Mouse (Mus musculus) CH12.LX (cell line): ENCODE measurements around the gene Gm20481. TPM values are rescaled to one million over a fixed set of nuclear protein-coding genes. Genes with fewer than 3 reads are reported as not detected.
"Not testable (repeated sequence)": the region's sequence is repeated elsewhere in the genome, so short reads cannot be mapped to it uniquely, and the experiment has no call there.

Source experiments
- DNase-seq: peaks from one replicate; pipeline ENCODE4 v3.0.0-alpha.2; 2013; ENCODE audit errors: extremely low read depth
- H3K27ac ChIP-seq: 2 replicates; pipeline ENCODE4 v1.5.1; 2012; ENCODE audit warnings: low read depth, mild to moderate bottlenecking, control low read depth, moderate library complexity; ENCODE audit not compliant: insufficient read depth
- H3K27me3 ChIP-seq: replicated peaks from 2 replicates; pipeline ENCODE3; 2012; ENCODE audit warnings: inconsistent platforms
- H3K36me3 ChIP-seq, 2 experiments: replicated peaks in 1 of 2; 2 replicates each; pipeline versions ENCODE3 to v1.6.1; 2012; ENCODE audit warnings: inconsistent platforms in 1 of 2, low read length in 1 of 2, mild to moderate bottlenecking in 1 of 2, mixed read lengths in 1 of 2, moderate library complexity in 1 of 2; ENCODE audit not compliant: control insufficient read depth in 1 of 2, insufficient read depth in 1 of 2
- H3K4me1 ChIP-seq, 2 experiments: 2 replicates each; pipeline ENCODE4 v1.6.1; 2012; ENCODE audit warnings: inconsistent platforms in 1 of 2, moderate library complexity in 1 of 2; ENCODE audit not compliant: insufficient read depth in 2 of 2, control insufficient read depth in 1 of 2
- H3K4me2 ChIP-seq: 2 replicates; pipeline ENCODE4 v1.6.1; 2012; ENCODE audit warnings: low read depth, mild to moderate bottlenecking, control low read depth; ENCODE audit not compliant: poor library complexity, insufficient read depth, severe bottlenecking
- H3K4me3 ChIP-seq, 3 experiments: fragments of 150-350 bp in 1 of 3; sonication (generic) in 1 of 3; replicated peaks in 1 of 3; 2 replicates each; pipeline versions ENCODE3 to v1.5.1; 2011 to 2012; ENCODE audit warnings: low read depth in 2 of 3, low read length in 2 of 3, mild to moderate bottlenecking in 2 of 3, moderate library complexity in 2 of 3, control low read depth in 1 of 3, improper control_type of control experiment in 1 of 3, inconsistent platforms in 1 of 3, mixed read lengths in 1 of 3; ENCODE audit not compliant: poor library complexity in 1 of 3
- H3K79me2 ChIP-seq: replicated peaks from 2 replicates; pipeline ENCODE4 v1.6.1; 2012; ENCODE audit warnings: mild to moderate bottlenecking, moderate library complexity; ENCODE audit not compliant: control insufficient read depth, poor library complexity, insufficient read depth, severe bottlenecking; ENCODE audit errors: extremely low read depth
- H3K9ac ChIP-seq: 2 replicates; pipeline ENCODE4 v1.6.1; 2012; ENCODE audit warnings: low read depth, mild to moderate bottlenecking, control low read depth, moderate library complexity; ENCODE audit not compliant: insufficient read depth
- H3K9me3 ChIP-seq: replicated peaks from 2 replicates; pipeline ENCODE3; 2012; ENCODE audit warnings: low read length, inconsistent platforms, mixed read lengths
- BHLHE40 ChIP-seq: IDR thresholded peaks from 2 replicates; pipeline ENCODE4 v1.6.1; 2011; ENCODE audit warnings: mild to moderate bottlenecking, low read depth, low read length, improper control_type of control experiment
- CHD2 ChIP-seq: IDR thresholded peaks from 2 replicates; pipeline ENCODE4 v1.6.1; 2011; ENCODE audit warnings: low read length, improper control_type of control experiment
- CTCF ChIP-seq, 2 experiments: IDR thresholded peaks in 1 of 2; conservative IDR thresholded peaks in 1 of 2; 2 replicates each; pipeline ENCODE4 v1.5.1; 2011 to 2012; ENCODE audit warnings: low read depth in 2 of 2, low read length in 2 of 2, improper control_type of control experiment in 1 of 2, inconsistent platforms in 1 of 2, mild to moderate bottlenecking in 1 of 2, moderate library complexity in 1 of 2
- E2F4 ChIP-seq: IDR thresholded peaks from 2 replicates; pipeline ENCODE4 v1.6.1; 2011; ENCODE audit warnings: low read depth, low read length, improper control_type of control experiment; ENCODE audit not compliant: insufficient replicate concordance
- ELF1 ChIP-seq: IDR thresholded peaks from 2 replicates; pipeline ENCODE4 v1.6.1; 2014; ENCODE audit warnings: low read depth, mild to moderate bottlenecking, inconsistent platforms, low read length, improper control_type of control experiment
- GABPA ChIP-seq: IDR thresholded peaks from 2 replicates; pipeline ENCODE4 v1.6.1; 2012; ENCODE audit warnings: low read depth, low read length, improper control_type of control experiment, inconsistent platforms; ENCODE audit not compliant: insufficient replicate concordance
- HCFC1 ChIP-seq: IDR thresholded peaks from 2 replicates; pipeline ENCODE4 v1.6.1; 2012; ENCODE audit warnings: low read depth, mild to moderate bottlenecking, inconsistent platforms, low read length, improper control_type of control experiment
- JUND ChIP-seq: conservative IDR thresholded peaks from 2 replicates; pipeline ENCODE4 v1.6.1; 2011; ENCODE audit warnings: low read depth, low read length, improper control_type of control experiment
- KAT2A ChIP-seq: IDR thresholded peaks from 2 replicates; pipeline ENCODE4 v1.6.1; 2012; ENCODE audit warnings: low read length, improper control_type of control experiment, inconsistent platforms; ENCODE audit not compliant: insufficient replicate concordance
- MAX ChIP-seq: IDR thresholded peaks from 2 replicates; pipeline ENCODE4 v1.6.1; 2011; ENCODE audit warnings: low read length, improper control_type of control experiment
- MAZ ChIP-seq: IDR thresholded peaks from 2 replicates; pipeline ENCODE4 v1.6.1; 2012; ENCODE audit warnings: low read depth, mild to moderate bottlenecking, inconsistent platforms, low read length, improper control_type of control experiment, moderate library complexity
- NELFE ChIP-seq: IDR thresholded peaks from 2 replicates; pipeline ENCODE4 v1.6.1; 2011; ENCODE audit warnings: low read depth, low read length, improper control_type of control experiment
- NRF1 ChIP-seq: IDR thresholded peaks from 2 replicates; pipeline ENCODE4 v1.6.1; 2014; ENCODE audit warnings: low read depth, mild to moderate bottlenecking, inconsistent platforms, low read length, improper control_type of control experiment, moderate library complexity
- PAX5 ChIP-seq: IDR thresholded peaks from 2 replicates; pipeline ENCODE4 v1.6.1; 2012; ENCODE audit warnings: low read length, inconsistent platforms, mixed read lengths
- POLR2A ChIP-seq: IDR thresholded peaks from 2 replicates; pipeline ENCODE4 v1.6.1; 2011; ENCODE audit warnings: low read depth, mild to moderate bottlenecking, improper control_type of control experiment, low read length
- POLR2AphosphoS2 ChIP-seq: IDR thresholded peaks from 2 replicates; pipeline ENCODE4 v1.6.1; 2011; ENCODE audit warnings: low read depth, low read length, improper control_type of control experiment
- RCOR1 ChIP-seq: conservative IDR thresholded peaks from 2 replicates; pipeline ENCODE4 v1.6.1; 2012; ENCODE audit warnings: low read depth, mild to moderate bottlenecking, inconsistent platforms, low read length, improper control_type of control experiment
- SIN3A ChIP-seq: IDR thresholded peaks from 2 replicates; pipeline ENCODE4 v1.6.1; 2012; ENCODE audit warnings: low read length, improper control_type of control experiment, inconsistent platforms
- SMC3 ChIP-seq: IDR thresholded peaks from 2 replicates; pipeline ENCODE4 v1.6.1; 2011; ENCODE audit warnings: low read depth, low read length, improper control_type of control experiment
- TCF12 ChIP-seq: IDR thresholded peaks from 2 replicates; pipeline ENCODE4 v1.6.1; 2014; ENCODE audit warnings: low read depth, mild to moderate bottlenecking, inconsistent platforms, low read length, improper control_type of control experiment
- UBTF ChIP-seq: IDR thresholded peaks from 2 replicates; pipeline ENCODE4 v1.6.1; 2012; ENCODE audit warnings: low read depth, mild to moderate bottlenecking, inconsistent platforms, low read length, improper control_type of control experiment, moderate library complexity
- USF1 ChIP-seq: IDR thresholded peaks from 2 replicates; pipeline ENCODE4 v1.6.1; 2014; ENCODE audit warnings: low read depth, mild to moderate bottlenecking, inconsistent platforms, low read length, improper control_type of control experiment
- ZC3H11A ChIP-seq: IDR thresholded peaks from 2 replicates; pipeline ENCODE4 v1.6.1; 2012; ENCODE audit warnings: low read depth, mild to moderate bottlenecking, inconsistent platforms, low read length, improper control_type of control experiment
- ZKSCAN1 ChIP-seq: IDR thresholded peaks from 2 replicates; pipeline ENCODE4 v1.6.1; 2012; ENCODE audit warnings: low read depth, inconsistent platforms, low read length, improper control_type of control experiment, borderline replicate concordance
- ZMIZ1 ChIP-seq: IDR thresholded peaks from 2 replicates; pipeline ENCODE4 v1.6.1; 2012; ENCODE audit warnings: low read depth, mild to moderate bottlenecking, inconsistent platforms, low read length, improper control_type of control experiment
- dilution Hi-C: fragments of 300-500 bp; cut with MboI; formaldehyde crosslinking; loops from 2 replicates; pipeline ENCODE4 v1.14.3; 2020; ENCODE audit warnings: low sequenced_read_pairs; ENCODE audit not compliant: extremely low pct_unique_long_range_greater_than_20kb, extremely low pct_ligation_motif_present
- in situ Hi-C: fragments of 300-500 bp; cut with MboI; formaldehyde crosslinking; loops from 3 replicates; pipeline ENCODE4 v1.14.3; 2019; ENCODE audit warnings: low sequenced_read_pairs, low pct_ligation_motif_present, low pct_unique_long_range_greater_than_20kb, mixed read lengths
- polyA plus RNA-seq: library from polyadenylated mRNA; unstranded; fragments of >175 nt; gene quantifications from 2 replicates; pipeline ENCODE4 v1.2.1, GENCODE M21; 2012; ENCODE audit warnings: low read depth; ENCODE audit not compliant: insufficient read length
- total RNA-seq, 2 experiments: library from RNA; depleted of rRNA; stranded (reverse); fragments of 300-350 nt in 1 of 2; fragments of >200 nt in 1 of 2; gene quantifications; 2 replicates each; pipeline ENCODE4 v1.2.3; 2012 to 2014

Gm20481 gene
- total and polyA plus RNA-seq, 3 experiments, result not detected

GRCm38 (mm10) chr17:34964640-34965049, 5.1 kb upstream of the Gm20481 start:
- no peak for DNase-seq
- dilution Hi-C loops (no loop called here), in situ Hi-C loops (no loop called here)
- Histone ChIP-seq H3K4me3 (no peak overlapping the region), H3K27ac (no peak overlapping the region), H3K4me1 (peaks cover 9 to 39% of the 10 kb centered on the region in 2 experiments), H3K9ac (no peak overlapping the region), H3K27me3 (no peaks in the 10 kb centered on the region), H3K4me2 (no peak overlapping the region), H3K36me3 (no peaks in the 10 kb centered on the region), H3K9me3 (no peaks in the 10 kb centered on the region), H3K79me2 (no peaks in the 10 kb centered on the region)
- TF ChIP-seq POLR2A (no peak), ZMIZ1 (no peak), SIN3A (no peak), RCOR1 (no peak), HCFC1 (no peak), ZC3H11A (no peak), POLR2AphosphoS2 (no peak), NELFE (no peak), CHD2 (no peak), CTCF (conservative IDR thresholded peaks at IDR 0.05 in 1 of 2, IDR thresholded peaks at IDR 0.05 in 1 of 2; ENCODE audit: low read depth in 2 of 2, low read length in 2 of 2) (no peak), MAZ (no peak), TCF12 (no peak), KAT2A (no peak), ELF1 (no peak), ZKSCAN1 (no peak), SMC3 (no peak), UBTF (no peak), E2F4 (no peak), PAX5 (no peak)

GRCm38 (mm10) chr17:34965627-34966026, 4.1 kb upstream of the Gm20481 start:
- no peak overlapping the region for H3K9ac ChIP-seq
- no peaks in the 10 kb centered on the region for H3K9me3 ChIP-seq
- H3K4me1 ChIP-seq, result peaks cover 9 to 30% of the 10 kb centered on the region in 2 experiments
- H3K4me2 ChIP-seq, result no peak overlapping the region
- H3K4me3 ChIP-seq, result no peak overlapping the region
- dilution Hi-C loops, result no loop called here
- in situ Hi-C loops, result no loop called here
- DNase-seq, result no peak
- no peak overlapping the region for H3K27ac ChIP-seq
- TF ChIP-seq JUND (no peak), NELFE (no peak), USF1 (no peak), GABPA (no peak), PAX5 (no peak), MAX (no peak), BHLHE40 (no peak), NRF1 (no peak), POLR2AphosphoS2 (no peak)
- no peaks in the 10 kb centered on the region for H3K27me3 ChIP-seq
- H3K36me3 ChIP-seq, result no peaks in the 10 kb centered on the region
- H3K79me2 ChIP-seq, result no peaks in the 10 kb centered on the region

GRCm38 (mm10) chr17:34970850-34971249, 1.1 kb downstream of the Gm20481 start:
- H3K9ac ChIP-seq, H3K9me3 ChIP-seq, DNase-seq, dilution Hi-C loops, H3K4me1 ChIP-seq, H3K4me3 ChIP-seq, H3K36me3 ChIP-seq, H3K79me2 ChIP-seq, H3K4me2 ChIP-seq, in situ Hi-C loops, H3K27ac ChIP-seq, H3K27me3 ChIP-seq: not testable (repeated sequence)
